Mouse (Mus musculus): ENCODE measurements around the gene Tmprss11a. TPM values are rescaled to one million over a fixed set of nuclear protein-coding genes. Genes with fewer than 3 reads are reported as not detected.

Gene Tmprss11a
- polyA plus RNA-seq, 1 experiment from 2014 or later: not detected

DNA sequence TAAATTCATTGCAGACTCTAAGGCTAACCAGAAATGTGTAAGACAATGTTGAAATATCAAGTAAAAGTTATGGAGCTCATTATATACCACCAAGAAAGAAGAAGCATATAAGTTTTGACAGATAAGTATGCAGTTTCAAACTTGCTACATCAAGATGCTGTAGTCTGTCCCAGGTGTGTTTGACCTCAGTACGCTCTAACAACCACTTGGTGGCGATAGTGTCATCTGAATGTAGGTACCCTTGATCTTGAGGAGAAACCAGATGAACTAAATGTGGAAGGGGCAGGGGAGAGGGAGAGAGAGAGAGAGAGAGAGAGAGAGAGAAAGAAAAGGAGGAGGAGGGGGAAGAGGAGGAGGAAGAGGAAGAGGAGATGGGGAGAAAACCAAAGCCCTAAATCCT is 36.1 kb downstream of the Tmprss11a start:
- no peak for ATAC-seq
- Histone ChIP-seq H3K9ac (ENCODE audit: low read depth, low read length) (no peak overlapping the region), H3K27me3 (ENCODE audit: control insufficient read depth, insufficient read depth, low read depth, low read length) (no peaks in the 10 kb centered on the region), H3K4me1 (ENCODE audit: control insufficient read depth, insufficient read depth, low read length) (no peaks in the 10 kb centered on the region), H3K9me3 (replicated peaks; ENCODE audit: control insufficient read depth, low read length, poor library complexity, severe bottlenecking) (no peaks in the 10 kb centered on the region), H3K36me3 (ENCODE audit: control insufficient read depth, insufficient read depth, low read length) (no peaks in the 10 kb centered on the region), H3K4me3 (ENCODE audit: low read depth, low read length) (no peak overlapping the region), H3K27ac (ENCODE audit: low read length) (no peak overlapping the region), H3K4me2 (ENCODE audit: low read length) (no peak overlapping the region)
- 3% methylated on average over 2 of the region's 2 CpGs for WGBS

DNA sequence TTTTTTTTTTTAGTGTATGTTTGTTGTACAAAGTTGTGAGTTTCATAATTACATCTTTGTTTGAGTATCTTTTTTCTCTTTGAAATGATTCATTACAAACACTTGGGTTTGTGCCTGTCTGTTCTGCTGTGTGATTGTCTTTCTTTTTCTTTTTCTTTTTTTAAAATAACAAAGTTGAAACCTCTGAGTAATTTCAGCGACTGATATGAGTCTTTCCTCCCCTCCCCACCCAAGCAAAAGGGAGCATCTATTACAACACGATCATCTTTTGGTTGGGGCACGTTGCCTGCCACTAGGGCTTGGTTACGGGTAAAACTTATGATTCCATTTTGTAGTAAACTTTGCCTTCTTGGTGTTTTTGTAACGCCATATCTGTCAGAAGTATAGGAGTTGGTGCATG is 37.7 kb downstream of the Tmprss11a start:
- ATAC-seq: no peak
- Histone ChIP-seq H3K9me3 (replicated peaks; ENCODE audit: control insufficient read depth, low read length, poor library complexity, severe bottlenecking) (no peaks in the 10 kb centered on the region), H3K4me1 (ENCODE audit: control insufficient read depth, insufficient read depth, low read length) (no peaks in the 10 kb centered on the region), H3K4me2 (ENCODE audit: low read length) (no peak overlapping the region), H3K36me3 (ENCODE audit: control insufficient read depth, insufficient read depth, low read length) (no peaks in the 10 kb centered on the region), H3K27me3 (ENCODE audit: control insufficient read depth, insufficient read depth, low read depth, low read length) (no peaks in the 10 kb centered on the region), H3K4me3 (ENCODE audit: low read depth, low read length) (no peak overlapping the region), H3K27ac (ENCODE audit: low read length) (no peak overlapping the region), H3K9ac (ENCODE audit: low read depth, low read length) (no peak overlapping the region)
- WGBS: 68% methylated on average over 5 of the region's 5 CpGs

DNA sequence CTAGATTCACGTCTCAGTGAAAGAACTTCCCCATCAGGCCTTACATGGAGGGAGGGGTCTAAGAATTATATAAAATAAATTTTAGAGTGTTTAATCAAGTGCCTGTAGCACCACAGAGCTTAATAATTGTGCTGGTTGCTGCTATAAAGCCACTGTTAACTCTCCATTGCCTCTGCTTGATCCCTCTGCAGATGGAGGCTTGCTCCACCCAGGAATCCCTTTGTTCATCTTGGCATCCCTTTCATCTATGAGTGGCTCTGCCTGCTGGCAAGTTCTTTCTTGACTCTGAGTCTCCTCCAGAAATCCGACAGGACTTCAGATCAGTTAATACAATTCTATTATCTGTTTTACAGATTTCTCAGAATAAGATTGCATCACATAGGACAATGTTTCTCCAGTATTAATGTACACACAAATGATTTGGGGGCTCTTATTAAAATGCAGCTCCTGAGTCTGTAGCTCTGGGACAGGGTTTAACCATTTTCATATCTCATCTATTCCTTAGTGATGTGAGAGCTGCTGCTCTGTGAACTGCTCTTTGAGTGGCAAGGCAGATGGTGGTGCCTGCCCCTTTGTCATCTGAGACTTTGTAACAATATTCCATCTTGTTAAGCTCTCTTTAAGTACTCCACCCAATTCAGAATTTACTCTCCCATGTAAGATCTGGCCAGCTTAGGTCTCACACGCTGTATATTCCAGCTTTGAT is 47.3 kb downstream of the Tmprss11a start:
- Histone ChIP-seq H3K27ac (ENCODE audit: low read length) (no peak overlapping the region; the same call in 1 of the 2 replicates), H3K4me1 (ENCODE audit: control insufficient read depth, insufficient read depth, low read length) (peaks cover 3% of the 10 kb centered on the region), H3K9me3 (replicated peaks; ENCODE audit: control insufficient read depth, low read length, poor library complexity, severe bottlenecking) (no peaks in the 10 kb centered on the region), H3K27me3 (ENCODE audit: control insufficient read depth, insufficient read depth, low read depth, low read length) (no peaks in the 10 kb centered on the region), H3K4me2 (ENCODE audit: low read length) (no peak overlapping the region), H3K36me3 (ENCODE audit: control insufficient read depth, insufficient read depth, low read length) (no peaks in the 10 kb centered on the region), H3K9ac (ENCODE audit: low read depth, low read length) (no peak overlapping the region), H3K4me3 (ENCODE audit: low read depth, low read length) (no peak overlapping the region)
- WGBS: 16% methylated on average over 3 of the region's 3 CpGs
- ATAC-seq: peak; percentile 78

DNA sequence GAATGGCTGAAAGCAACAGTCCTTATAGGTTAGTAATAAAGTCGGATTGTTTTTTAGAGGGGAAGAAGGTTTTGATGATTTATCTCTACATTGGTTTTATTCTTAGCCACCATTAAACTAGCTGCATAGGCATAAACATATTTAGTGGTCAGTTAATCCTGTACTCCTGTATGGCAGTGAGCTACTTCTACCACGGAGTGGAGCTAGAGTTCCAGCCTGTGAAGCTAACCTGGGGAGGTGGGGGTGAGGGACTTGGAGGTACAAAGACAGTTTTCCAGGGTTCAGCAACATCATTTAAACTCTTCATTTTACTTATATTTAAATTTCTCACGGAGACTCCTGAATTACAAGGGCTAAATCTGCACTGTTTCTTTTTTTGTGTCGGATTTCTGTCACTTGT is 49.3 kb downstream of the Tmprss11a start:
- no peak overlapping the region for H3K4me2 ChIP-seq (ENCODE audit: low read length)
- H3K27ac ChIP-seq (ENCODE audit: low read length): no peak overlapping the region
- no peaks in the 10 kb centered on the region for H3K9me3 ChIP-seq (replicated peaks; ENCODE audit: control insufficient read depth, low read length, poor library complexity, severe bottlenecking)
- H3K9ac ChIP-seq (ENCODE audit: low read depth, low read length): no peak overlapping the region
- H3K36me3 ChIP-seq (ENCODE audit: control insufficient read depth, insufficient read depth, low read length): no peaks in the 10 kb centered on the region
- peaks cover 3% of the 10 kb centered on the region for H3K4me1 ChIP-seq (ENCODE audit: control insufficient read depth, insufficient read depth, low read length)
- ATAC-seq: no peak
- H3K4me3 ChIP-seq (ENCODE audit: low read depth, low read length): no peak overlapping the region
- WGBS: 22% methylated on average over 4 of the region's 4 CpGs
- H3K27me3 ChIP-seq (ENCODE audit: control insufficient read depth, insufficient read depth, low read depth, low read length): no peaks in the 10 kb centered on the region

DNA sequence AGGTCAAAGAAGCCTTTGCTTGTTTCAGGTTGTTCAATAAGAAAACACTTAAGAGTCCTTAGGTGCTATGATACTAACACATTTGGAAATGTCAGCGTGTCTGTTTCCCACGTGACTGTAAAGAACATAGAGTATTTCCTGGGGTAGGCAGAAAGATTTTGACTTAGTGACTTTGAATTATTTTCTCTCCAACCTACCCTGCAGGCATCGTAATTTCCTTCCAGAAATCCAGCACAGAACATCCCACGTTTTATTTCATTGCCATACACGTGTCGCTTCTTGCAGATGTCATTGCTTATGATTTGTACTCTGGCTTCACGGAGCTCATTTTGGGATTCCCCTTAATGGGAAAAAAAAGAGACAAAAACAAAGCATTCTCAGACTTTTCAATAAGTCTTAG is 54.5 kb downstream of the Tmprss11a start:
- Histone ChIP-seq H3K4me1 (ENCODE audit: control insufficient read depth, insufficient read depth, low read length) (no peaks in the 10 kb centered on the region), H3K9ac (ENCODE audit: low read depth, low read length) (no peak overlapping the region), H3K36me3 (ENCODE audit: control insufficient read depth, insufficient read depth, low read length) (no peaks in the 10 kb centered on the region), H3K4me3 (ENCODE audit: low read depth, low read length) (no peak overlapping the region), H3K27me3 (ENCODE audit: control insufficient read depth, insufficient read depth, low read depth, low read length) (no peaks in the 10 kb centered on the region), H3K9me3 (replicated peaks; ENCODE audit: control insufficient read depth, low read length, poor library complexity, severe bottlenecking) (no peaks in the 10 kb centered on the region), H3K4me2 (ENCODE audit: low read length) (no peak overlapping the region), H3K27ac (ENCODE audit: low read length) (no peak overlapping the region)
- ATAC-seq: no peak
- 83% methylated on average over 7 of the region's 7 CpGs for WGBS

DNA sequence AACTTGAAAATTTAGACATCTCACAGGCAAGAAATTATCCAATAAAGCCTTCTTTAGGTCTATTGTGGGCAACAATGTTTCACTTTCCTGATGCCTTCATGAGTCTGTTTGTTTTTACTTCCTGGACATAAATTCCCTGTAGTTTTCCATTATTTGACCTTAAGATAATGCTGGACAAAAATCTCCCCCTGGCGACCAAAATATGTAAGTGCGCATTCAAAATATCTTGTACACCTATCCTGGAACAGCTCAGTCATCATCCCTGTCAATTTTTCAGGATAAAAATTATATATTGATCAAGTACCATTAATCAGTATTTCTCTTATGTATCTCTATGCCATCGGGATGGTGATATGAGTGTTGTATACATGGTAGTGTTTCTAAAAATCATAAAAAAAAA is 58.0 kb downstream of the Tmprss11a start:
- H3K9ac ChIP-seq (ENCODE audit: low read depth, low read length): no peak overlapping the region
- WGBS: 18% methylated on average over 3 of the region's 3 CpGs
- ATAC-seq: no peak
- no peak overlapping the region for H3K4me3 ChIP-seq (ENCODE audit: low read depth, low read length)
- no peaks in the 10 kb centered on the region for H3K27me3 ChIP-seq (ENCODE audit: control insufficient read depth, insufficient read depth, low read depth, low read length)
- no peaks in the 10 kb centered on the region for H3K9me3 ChIP-seq (replicated peaks; ENCODE audit: control insufficient read depth, low read length, poor library complexity, severe bottlenecking)
- H3K4me2 ChIP-seq (ENCODE audit: low read length): no peak overlapping the region
- no peaks in the 10 kb centered on the region for H3K36me3 ChIP-seq (ENCODE audit: control insufficient read depth, insufficient read depth, low read length)
- H3K4me1 ChIP-seq (ENCODE audit: control insufficient read depth, insufficient read depth, low read length): no peaks in the 10 kb centered on the region
- H3K27ac ChIP-seq (ENCODE audit: low read length): no peak overlapping the region

DNA sequence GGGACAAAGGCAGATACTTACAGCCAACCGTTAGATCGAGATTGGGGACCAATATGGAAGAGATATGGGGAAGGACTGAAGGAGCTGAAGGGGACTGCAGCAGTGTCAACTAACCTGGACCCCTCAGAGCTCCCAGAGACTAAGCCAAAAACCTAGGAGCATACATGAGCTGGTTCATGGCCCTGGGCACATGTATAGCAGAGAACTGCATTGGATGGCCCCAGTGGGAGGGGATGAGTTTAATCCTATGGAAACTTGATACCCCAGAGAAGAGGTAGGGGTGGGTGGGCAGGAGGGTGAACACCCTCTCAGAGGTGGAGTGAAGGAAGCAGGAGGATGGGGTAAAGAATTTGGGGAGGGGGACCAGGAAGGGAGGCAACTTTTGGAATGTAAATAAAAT is 60.8 kb downstream of the Tmprss11a start:
- Histone ChIP-seq H3K27me3 (ENCODE audit: control insufficient read depth, insufficient read depth, low read depth, low read length) (no peaks in the 10 kb centered on the region), H3K9ac (ENCODE audit: low read depth, low read length) (no peak overlapping the region), H3K9me3 (replicated peaks; ENCODE audit: control insufficient read depth, low read length, poor library complexity, severe bottlenecking) (no peaks in the 10 kb centered on the region), H3K4me1 (ENCODE audit: control insufficient read depth, insufficient read depth, low read length) (no peaks in the 10 kb centered on the region), H3K27ac (ENCODE audit: low read length) (no peak overlapping the region), H3K4me3 (ENCODE audit: low read depth, low read length) (no peak overlapping the region), H3K4me2 (ENCODE audit: low read length) (no peak overlapping the region), H3K36me3 (ENCODE audit: control insufficient read depth, insufficient read depth, low read length) (no peaks in the 10 kb centered on the region)
- ATAC-seq: no peak
- WGBS: 92% methylated on average over 2 of the region's 2 CpGs

DNA sequence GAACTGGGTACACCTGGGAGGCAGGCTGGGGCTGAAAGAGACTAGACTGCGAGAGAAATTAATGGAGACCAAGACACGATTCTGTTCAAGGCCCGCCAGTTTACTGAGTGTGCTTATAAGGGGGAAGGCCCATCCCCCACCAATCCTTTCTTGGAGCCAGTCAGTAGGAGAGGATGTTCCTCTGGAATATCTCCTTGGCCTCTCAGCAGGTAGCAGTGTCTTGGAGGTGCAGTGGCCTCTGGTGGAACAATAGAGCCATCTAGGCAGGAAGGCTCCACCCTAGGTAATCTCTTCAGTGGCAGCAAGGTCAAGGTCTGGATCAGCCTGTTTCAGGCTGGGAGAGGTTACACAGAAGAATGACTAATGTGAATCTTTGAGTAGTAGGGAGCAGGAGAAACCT is 61.6 kb downstream of the Tmprss11a start:
- Histone ChIP-seq H3K4me2 (ENCODE audit: low read length) (no peak overlapping the region), H3K9me3 (replicated peaks; ENCODE audit: control insufficient read depth, low read length, poor library complexity, severe bottlenecking) (no peaks in the 10 kb centered on the region), H3K27ac (ENCODE audit: low read length) (no peak overlapping the region), H3K4me1 (ENCODE audit: control insufficient read depth, insufficient read depth, low read length) (no peaks in the 10 kb centered on the region), H3K9ac (ENCODE audit: low read depth, low read length) (no peak overlapping the region), H3K27me3 (ENCODE audit: control insufficient read depth, insufficient read depth, low read depth, low read length) (no peaks in the 10 kb centered on the region), H3K36me3 (ENCODE audit: control insufficient read depth, insufficient read depth, low read length) (no peaks in the 10 kb centered on the region), H3K4me3 (ENCODE audit: low read depth, low read length) (no peak overlapping the region)
- 87% methylated on average over 3 of the region's 3 CpGs for WGBS
- ATAC-seq: no peak

DNA sequence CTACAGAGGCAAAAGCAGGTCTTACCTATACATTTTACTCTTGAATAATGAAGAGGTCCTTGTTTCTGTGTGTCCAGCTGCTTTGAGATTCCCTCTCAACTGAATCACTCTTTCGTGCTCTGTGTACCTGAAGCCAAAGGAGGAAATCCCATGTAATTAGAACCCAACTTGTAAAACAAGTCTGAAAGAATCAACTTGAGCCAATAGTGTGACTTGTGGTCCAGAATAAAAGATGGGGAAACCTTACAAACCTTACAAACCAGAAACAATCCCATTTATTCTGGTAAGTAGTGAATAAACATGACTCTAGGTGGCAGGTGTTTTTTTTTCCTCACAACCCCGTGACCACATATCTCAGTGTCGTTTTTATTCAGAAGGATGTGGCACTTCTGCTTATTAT is 95.5 kb downstream of the Tmprss11a start, which contains the start of gene Tmprss11d:
Gene Tmprss11d, minus strand, starts transcription at position 101 of the 400 bp plus-strand sequence.
- Histone ChIP-seq H3K4me3 (ENCODE audit: low read depth, low read length) (no peak within 1 kb of the TSS), H3K9me3 (replicated peaks; ENCODE audit: control insufficient read depth, low read length, poor library complexity, severe bottlenecking) (no peaks in the 10 kb centered on the region), H3K27me3 (ENCODE audit: control insufficient read depth, insufficient read depth, low read depth, low read length) (no peaks in the 10 kb centered on the region), H3K36me3 (ENCODE audit: control insufficient read depth, insufficient read depth, low read length) (no peaks in the 10 kb centered on the region), H3K4me1 (ENCODE audit: control insufficient read depth, insufficient read depth, low read length) (no peaks in the 10 kb centered on the region), H3K9ac (ENCODE audit: low read depth, low read length) (no peak within 1 kb of the TSS), H3K27ac (ENCODE audit: low read length) (no peak within 1 kb of the TSS), H3K4me2 (ENCODE audit: low read length) (no peak within 1 kb of the TSS)
- no peak for ATAC-seq
- WGBS: 67% methylated on average over 3 of the region's 3 CpGs
